Mouse (Mus musculus) heart, postnatal 14 days (tissue): ENCODE results near the gene Lpp. TPM values are rescaled to one million over a fixed set of nuclear protein-coding genes. Genes with fewer than 3 reads are reported as not detected.
"Not testable (repeated sequence)": the region's sequence is repeated elsewhere in the genome, so short reads cannot be mapped to it uniquely, and the experiment has no call there.

Experiments
- DNase-seq, 2 experiments: peaks; one replicate each; pipeline ENCODE4 v3.0.0; 2021 to 2022
- intact Hi-C: fragments of 180-260 bp; cut with DNase I; formaldehyde crosslinking; loops from one replicate; pipeline ENCODE4 v1.15.1; 2025
- total RNA-seq, 2 experiments: library from RNA; stranded (reverse); gene quantifications; 2 replicates each; pipeline ENCODE4 v1.2.3; 2021

Gene Lpp
- total RNA-seq, 2 experiments from 2014 or later, result 46.8 to 47.5 TPM

- DNase-seq, result no peak
- intact Hi-C loops, result no loop called here
Measured at GRCm38 (mm10) chr16:24991059-24991541, 597.8 kb downstream of the Lpp start.

GRCm38 (mm10) chr16:24991995-24992394, 598.7 kb downstream of the Lpp start:
- intact Hi-C loops, result no loop called here
- DNase-seq, result no peak

GRCm38 (mm10) chr16:24992494-24992893, 599.2 kb downstream of the Lpp start:
- no peak for DNase-seq
- intact Hi-C loops, result no loop called here

GRCm38 (mm10) chr16:25010980-25011877, 617.9 kb downstream of the Lpp start:
- intact Hi-C loops, result no loop called here
- DNase-seq, result peak; percentile 19 to 29

- intact Hi-C loops, result loop anchor here (2.0 kb wide), 1 partner anchor 46 kb away; no protein-coding TSS in a partner anchor
- no peak for DNase-seq
Measured at GRCm38 (mm10) chr16:25012938-25013337, 619.6 kb downstream of the Lpp start.

- DNase-seq, result no peak
- intact Hi-C loops, result no loop called here
Measured at GRCm38 (mm10) chr16:25016261-25016836, 623.0 kb downstream of the Lpp start.

- intact Hi-C loops, result no loop called here
- DNase-seq, result no peak
Measured at GRCm38 (mm10) chr16:25017046-25017445, 623.7 kb downstream of the Lpp start.

GRCm38 (mm10) chr16:25021743-25022359, 628.5 kb downstream of the Lpp start:
- intact Hi-C loops, DNase-seq: not testable (repeated sequence)

- intact Hi-C loops, result no loop called here
- no peak for DNase-seq
Measured at GRCm38 (mm10) chr16:25024591-25024990, 631.3 kb downstream of the Lpp start.

- DNase-seq, result peak in 1 of 2 experiments; percentile 31
- intact Hi-C loops, result no loop called here
Measured at GRCm38 (mm10) chr16:25026191-25026590, 632.9 kb downstream of the Lpp start.

GRCm38 (mm10) chr16:25029548-25029947, 636.2 kb downstream of the Lpp start:
- intact Hi-C loops, result no loop called here
- no peak for DNase-seq

- intact Hi-C loops, result no loop called here
- no peak for DNase-seq
Measured at GRCm38 (mm10) chr16:25037361-25037760, 644.1 kb downstream of the Lpp start.

GRCm38 (mm10) chr16:25038529-25038928, 645.2 kb downstream of the Lpp start:
- intact Hi-C loops, result no loop called here
- DNase-seq, result no peak

GRCm38 (mm10) chr16:25039904-25040303, 646.6 kb downstream of the Lpp start:
- intact Hi-C loops, result no loop called here

GRCm38 (mm10) chr16:25041165-25041564, 647.9 kb downstream of the Lpp start:
- DNase-seq, result no peak
- intact Hi-C loops, result no loop called here

More at GRCm38 (mm10) chr16:25039904-25040303, 646.6 kb downstream of the Lpp start:
- no peak for DNase-seq

- intact Hi-C loops, result no loop called here
- DNase-seq, result no peak
Measured at GRCm38 (mm10) chr16:25041855-25042529, 648.7 kb downstream of the Lpp start.
